Mouse (Mus musculus) liver, embryonic 14.5 days (tissue): ENCODE data around the gene Tbc1d14. TPM values are rescaled to one million over a fixed set of nuclear protein-coding genes. Genes with fewer than 3 reads are reported as not detected.
A peak's percentile ranks its signal among the peaks of the same experiment; 100 is the strongest.

Experiments
- ATAC-seq: fragments of 200-750 bp; cut with Nextera tagmentation; 2 replicates; pipeline ENCODE4 v1.8.0; 2017; ENCODE audit warnings: moderate number of reproducible peaks, mild to moderate bottlenecking, moderate library complexity; ENCODE audit not compliant: insufficient read depth
- DNase-seq, 3 experiments: peaks; one replicate each; pipeline ENCODE4 v3.0.0-alpha.2; 2012 to 2013; ENCODE audit warnings: low read depth in 3 of 3, low spot score in 3 of 3
- H3K27ac ChIP-seq: fragments of 300-500 bp; sonication (generic); 2 replicates; pipeline ENCODE4 v1.5.1; 2014; ENCODE audit warnings: moderate library complexity, mild to moderate bottlenecking, control low read depth, inconsistent platforms
- H3K27me3 ChIP-seq: fragments of 300-500 bp; sonication (generic); 2 replicates; pipeline ENCODE4 v1.6.1; 2014; ENCODE audit warnings: mild to moderate bottlenecking, low read length, moderate library complexity; ENCODE audit not compliant: control insufficient read depth, insufficient read depth
- H3K36me3 ChIP-seq: fragments of 300-500 bp; sonication (generic); replicated peaks from 2 replicates; pipeline ENCODE4 v1.6.1; 2014; ENCODE audit warnings: low read depth; ENCODE audit not compliant: control insufficient read depth, insufficient read depth
- H3K4me1 ChIP-seq, 2 experiments: fragments of 200-500 bp in 1 of 2; fragments of 300-500 bp in 1 of 2; sonication (generic) in 1 of 2; replicated peaks; 2 replicates each; pipeline ENCODE4 v1.6.1; 2012 to 2014; ENCODE audit warnings: antibody characterized with exemption in 1 of 2, inconsistent platforms in 1 of 2, low read length in 1 of 2; ENCODE audit not compliant: control insufficient read depth in 2 of 2, insufficient read depth in 2 of 2
- H3K4me2 ChIP-seq: fragments of 300-500 bp; sonication (generic); 2 replicates; pipeline ENCODE4 v1.6.1; 2014; ENCODE audit warnings: low read depth, mild to moderate bottlenecking, control low read depth, moderate library complexity
- H3K4me3 ChIP-seq, 2 experiments: fragments of 200-500 bp in 1 of 2; fragments of 300-500 bp in 1 of 2; sonication (generic) in 1 of 2; 2 replicates each; pipeline ENCODE4 v1.5.1; 2012 to 2014; ENCODE audit warnings: low read depth in 2 of 2, low read length in 2 of 2, mild to moderate bottlenecking in 2 of 2, control low read depth in 1 of 2, inconsistent platforms in 1 of 2, moderate library complexity in 1 of 2; ENCODE audit not compliant: insufficient read depth in 1 of 2
- H3K9ac ChIP-seq: fragments of 300-500 bp; sonication (generic); replicated peaks from 2 replicates; pipeline ENCODE4 v1.6.1; 2014; ENCODE audit warnings: mild to moderate bottlenecking, control low read depth, moderate library complexity
- H3K9me3 ChIP-seq: fragments of 300-500 bp; sonication (generic); 2 replicates; pipeline ENCODE4 v1.6.1; 2016; ENCODE audit warnings: low read length, mixed read lengths; ENCODE audit not compliant: control insufficient read depth
- CTCF ChIP-seq: IDR thresholded peaks from 2 replicates; pipeline ENCODE4 v1.5.1; 2016; ENCODE audit warnings: antibody characterized with exemption, low read depth, control low read depth
- EP300 ChIP-seq: IDR thresholded peaks from 2 replicates; pipeline ENCODE4 v1.6.1; 2016; ENCODE audit warnings: antibody characterized with exemption, low read depth
- WGBS: fragments of 180-500 bp; shearing (Covaris S2); extraction: QIAGEN DNeasy Blood & Tissue Kit; methylation state at CpG from one replicate; pipeline ENCODE4 v1.1.7; 2014; ENCODE audit not compliant: insufficient replicate concordance; 5-methylcytosine and 5-hydroxymethylcytosine counted together
- polyA plus RNA-seq, 2 experiments: library from polyadenylated mRNA; depleted of rRNA in 1 of 2; stranded (reverse) in 1 of 2; unstranded in 1 of 2; fragments of >200 nt; fragmentation: Nextera tagmentation in 1 of 2; extraction: Ambion mirVana in 1 of 2; gene quantifications; 2 replicates each; pipeline versions ENCODE4 v1.2.1 to v1.2.3; 2012 to 2014

The Tbc1d14 gene
- polyA plus RNA-seq, 2 experiments = 6.8 to 8.2 TPM

DNA sequence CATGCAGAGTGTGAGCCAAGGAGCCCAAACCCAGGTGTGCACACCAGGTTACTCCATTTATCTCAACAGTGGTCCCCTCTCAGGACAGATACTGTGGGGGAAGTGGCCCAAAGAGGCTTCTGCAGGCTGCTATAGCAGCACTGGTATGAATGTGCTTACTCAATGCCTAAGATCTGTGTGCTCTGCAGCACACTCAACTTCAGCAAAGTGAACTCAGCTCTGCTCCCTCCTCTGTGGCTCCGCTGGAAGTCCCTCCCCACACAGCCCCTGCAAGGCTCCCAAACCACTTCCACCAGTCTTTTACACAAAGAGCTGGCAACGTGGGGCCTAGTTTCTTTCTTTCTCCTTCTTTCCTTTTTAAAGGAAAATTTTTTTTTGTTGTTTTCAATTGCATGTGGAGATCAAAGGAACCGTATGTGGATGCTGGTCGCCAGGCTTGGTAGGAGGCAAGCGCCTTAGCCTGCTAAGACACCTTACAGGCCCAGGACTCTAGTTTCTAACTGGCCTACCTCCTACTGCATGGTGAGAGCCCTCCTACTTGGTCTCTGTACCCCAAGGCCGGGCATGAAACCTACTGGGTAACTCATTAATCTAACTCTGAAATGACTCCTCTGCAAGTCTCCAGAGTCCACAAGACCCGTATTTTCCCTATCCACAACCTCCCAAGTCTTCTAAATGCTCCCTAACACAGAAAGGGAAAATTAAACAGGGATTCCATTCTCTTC lies 35.3 kb downstream of the Tbc1d14 start:
- H3K4me3 ChIP-seq = no peak overlapping the region
- H3K36me3 ChIP-seq = no peaks in the 10 kb centered on the region
- DNase-seq (no peak), ATAC-seq (peak; percentile 15; the same call in 1 of the 2 replicates)
- no peaks in the 10 kb centered on the region for H3K9me3 ChIP-seq
- peak overlapping the region; percentile 6 for H3K27ac ChIP-seq
- H3K9ac ChIP-seq = no peak overlapping the region
- no peaks in the 10 kb centered on the region for H3K27me3 ChIP-seq
- H3K4me1 ChIP-seq = peaks cover 0 to 29% of the 10 kb centered on the region in 2 experiments; a peak in 3 of 4 replicates
- 52% methylated on average over 7 of the region's 7 CpGs for WGBS
- TF ChIP-seq CTCF (no peak), EP300 (no peak)
- no peak overlapping the region for H3K4me2 ChIP-seq

DNA sequence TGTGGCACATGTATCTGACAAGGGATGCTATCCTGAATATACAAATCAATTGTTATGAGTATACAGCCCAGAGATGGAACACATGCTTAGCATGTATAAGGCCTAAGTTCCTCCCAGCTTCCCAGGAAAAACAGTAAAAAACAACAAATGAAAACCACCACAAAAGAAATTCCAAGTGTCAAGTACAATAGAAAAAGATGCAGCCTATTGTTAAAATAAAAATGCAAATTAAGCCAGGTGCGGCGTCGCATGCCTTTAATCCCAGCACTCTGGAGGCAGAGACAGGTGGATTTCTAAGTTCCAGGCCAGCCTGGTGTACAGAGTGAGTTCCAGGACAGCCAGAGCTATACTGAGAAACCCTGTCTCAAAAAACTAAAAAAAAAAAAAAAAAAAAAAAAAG lies 36.2 kb downstream of the Tbc1d14 start:
- H3K4me3 ChIP-seq = no peak overlapping the region
- no peak overlapping the region for H3K27ac ChIP-seq
- no peaks in the 10 kb centered on the region for H3K27me3 ChIP-seq
- H3K4me1 ChIP-seq = peaks cover 0 to 20% of the 10 kb centered on the region in 2 experiments; a peak in 3 of 4 replicates
- ATAC-seq (no peak), DNase-seq (no peak)
- H3K9me3 ChIP-seq = no peaks in the 10 kb centered on the region
- no peak overlapping the region for H3K9ac ChIP-seq
- no peaks in the 10 kb centered on the region for H3K36me3 ChIP-seq
- no peak overlapping the region for H3K4me2 ChIP-seq
- WGBS = 83% methylated on average over 3 of the region's 3 CpGs
- no peak for TF ChIP-seq CTCF
- no peak for TF ChIP-seq EP300

DNA sequence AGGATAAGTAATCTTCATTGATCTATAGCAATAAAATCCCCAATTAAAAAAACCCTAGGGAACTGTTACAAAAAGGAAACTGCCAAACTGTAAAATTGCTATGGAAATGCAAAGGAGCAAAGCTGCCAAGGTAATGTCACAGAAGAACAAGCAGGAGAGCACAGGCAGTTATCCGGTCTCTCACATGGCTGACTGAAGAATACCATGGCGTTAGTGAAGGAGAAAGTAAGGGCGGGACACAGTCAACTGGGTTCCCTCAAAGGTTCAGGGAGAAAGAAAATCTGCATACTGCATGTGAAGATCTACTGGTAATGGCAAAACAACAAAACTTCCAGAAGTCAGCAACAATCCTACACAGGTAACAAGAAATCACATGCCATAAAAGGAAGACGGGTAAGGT lies 36.8 kb downstream of the Tbc1d14 start:
- Histone ChIP-seq H3K27ac (no peak overlapping the region), H3K36me3 (no peaks in the 10 kb centered on the region), H3K9ac (no peak overlapping the region), H3K4me3 (no peak overlapping the region), H3K4me2 (no peak overlapping the region), H3K9me3 (no peaks in the 10 kb centered on the region), H3K4me1 (peaks cover 0 to 19% of the 10 kb centered on the region in 2 experiments; a peak in 3 of 4 replicates), H3K27me3 (no peaks in the 10 kb centered on the region)
- no peak for DNase-seq
- TF ChIP-seq EP300 = no peak
- 82% methylated on average over 4 of the region's 4 CpGs for WGBS
- ATAC-seq = no peak

DNA sequence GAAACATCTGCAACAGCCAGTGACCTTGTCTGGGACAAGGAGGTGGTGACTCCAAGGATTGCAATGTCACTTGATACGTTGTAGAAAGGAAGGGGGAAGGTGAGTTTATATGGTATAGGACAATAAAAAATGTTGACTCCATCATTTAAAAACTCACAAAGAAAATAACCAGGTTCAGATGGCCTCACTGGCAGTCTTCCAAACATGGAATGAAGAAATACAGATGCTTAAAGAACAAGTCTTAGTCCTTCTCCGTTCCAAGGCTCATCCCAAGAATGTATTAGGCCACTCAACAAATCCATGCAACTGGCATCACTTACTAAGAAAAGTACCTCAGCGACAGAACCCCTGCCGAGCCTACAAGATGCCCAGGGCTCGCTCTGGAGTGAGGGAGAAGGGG lies 38.6 kb downstream of the Tbc1d14 start:
- no peak overlapping the region for H3K27ac ChIP-seq

DNA sequence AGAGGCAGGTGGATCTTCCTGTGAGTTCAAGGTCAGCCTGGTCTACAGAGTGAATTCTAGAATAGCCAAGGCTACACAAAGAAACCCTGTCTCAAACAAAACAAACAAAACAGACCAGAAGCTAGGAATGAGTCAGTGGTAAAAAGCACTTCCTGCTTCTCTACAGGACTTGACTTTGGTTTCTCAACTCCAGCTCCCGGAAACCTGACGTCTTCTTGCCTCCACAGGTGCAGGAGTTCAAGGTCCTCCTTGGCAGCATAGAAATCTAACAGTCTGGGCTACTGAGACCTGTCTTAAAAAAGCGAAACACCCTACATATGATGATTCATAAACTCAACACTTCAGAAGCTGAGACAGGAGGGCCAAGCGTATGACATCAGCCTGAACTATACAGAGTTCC lies 39.2 kb downstream of the Tbc1d14 start:
- Histone ChIP-seq H3K4me2 (no peak overlapping the region), H3K4me3 (no peak overlapping the region), H3K4me1 (peaks cover 0 to 15% of the 10 kb centered on the region in 2 experiments; a peak in 2 of 4 replicates), H3K9ac (no peak overlapping the region), H3K27me3 (no peaks in the 10 kb centered on the region), H3K9me3 (no peaks in the 10 kb centered on the region), H3K27ac (no peak overlapping the region), H3K36me3 (no peaks in the 10 kb centered on the region)
- ATAC-seq = no peak
- WGBS = 60% methylated on average over 4 of the region's 4 CpGs
- TF ChIP-seq CTCF = no peak
- no peak for TF ChIP-seq EP300
- DNase-seq = no peak

More for the DNA sequence above, 38.6 kb downstream of the Tbc1d14 start:
- Histone ChIP-seq H3K9ac (no peak overlapping the region), H3K4me3 (no peak overlapping the region), H3K4me1 (peaks cover 0 to 15% of the 10 kb centered on the region in 2 experiments; a peak in 3 of 4 replicates), H3K4me2 (no peak overlapping the region), H3K36me3 (no peaks in the 10 kb centered on the region), H3K27me3 (no peaks in the 10 kb centered on the region), H3K9me3 (no peaks in the 10 kb centered on the region)
- DNase-seq (no peak), ATAC-seq (no peak)
- WGBS = 66% methylated on average over 5 of the region's 5 CpGs
- TF ChIP-seq EP300 (no peak), CTCF (no peak)
